Mouse (Mus musculus) retina, postnatal 1 day (tissue): ENCODE data around the gene Zfp688.
"Not testable (repeated sequence)": the region's sequence is repeated elsewhere in the genome, so short reads cannot be mapped to it uniquely, and the experiment has no call there.

ENCODE experiments used
- DNase-seq: peaks from one replicate; pipeline ENCODE4 v3.0.0-alpha.2; 2012

The Zfp688 gene

GRCm38 (mm10) chr7:127406002-127406987 lies 15.6 kb downstream of the Zfp688 start, which contains the start of gene Zfp764:
TSS of gene Zfp764 (minus strand) at chr7:127406822.
- peak; percentile 95 for DNase-seq

DNA sequence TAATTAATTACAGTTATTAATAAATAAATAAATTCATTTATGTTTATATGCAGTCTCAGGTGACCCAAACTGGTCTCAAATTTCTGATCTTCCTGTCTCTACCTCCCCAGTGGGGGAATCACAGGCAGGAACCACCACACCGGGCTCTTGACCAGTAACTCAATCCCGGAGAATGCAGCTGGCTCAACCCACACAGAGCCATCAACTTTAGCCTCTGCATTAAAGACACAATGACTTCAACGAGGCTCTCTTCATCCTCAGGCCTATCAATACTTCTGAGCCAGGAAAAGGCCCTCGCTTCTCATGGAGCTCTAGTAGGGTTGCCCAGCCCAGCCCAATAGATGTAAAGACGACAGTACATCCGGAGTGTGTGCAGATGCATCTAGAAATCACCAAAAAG lies 17.8 kb downstream of the Zfp688 start:
- not testable (repeated sequence) for DNase-seq

DNA sequence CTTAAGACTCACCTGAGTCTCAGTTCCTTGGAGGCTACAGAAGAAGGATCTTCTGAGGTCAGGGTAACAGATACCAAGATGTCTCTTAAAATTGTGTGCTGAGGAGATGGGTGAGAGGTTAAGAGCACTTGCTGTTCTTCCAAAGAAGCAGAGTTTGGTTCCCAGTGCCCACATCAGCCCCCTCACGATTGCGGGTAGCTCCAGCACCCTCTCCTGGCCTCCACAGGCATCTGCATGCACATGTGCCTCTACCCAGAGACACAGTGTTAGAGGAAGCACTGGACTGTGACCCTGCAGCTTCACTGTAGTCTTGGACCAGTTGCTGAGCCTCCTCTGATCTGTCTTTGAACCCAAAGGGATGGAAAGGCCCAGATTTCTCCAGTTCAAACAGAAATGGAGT lies 18.9 kb downstream of the Zfp688 start:
- DNase-seq, result no peak

GRCm38 (mm10) chr7:127400355-127400754 lies 21.5 kb downstream of the Zfp688 start:
- DNase-seq, result peak; percentile 1

DNA sequence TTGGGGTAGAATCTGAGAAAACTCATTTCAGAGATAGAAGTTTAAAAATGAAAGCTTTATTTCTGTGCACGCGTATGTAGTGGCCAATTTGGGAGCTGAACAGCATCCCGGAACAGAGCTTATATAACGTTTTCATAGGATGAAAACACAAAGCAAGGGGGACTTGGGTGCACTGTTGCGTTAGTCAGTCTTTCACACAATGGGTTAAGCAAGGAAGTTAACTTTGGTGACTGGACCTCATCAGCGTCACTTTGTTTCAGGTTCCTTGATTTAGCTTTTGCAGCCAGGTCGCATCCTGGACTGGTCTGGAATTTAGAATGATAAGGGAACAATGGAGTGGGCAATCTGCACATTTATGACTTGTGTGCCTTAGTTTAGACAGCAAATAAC lies 27.9 kb downstream of the Zfp688 start:
- no peak for DNase-seq

DNA sequence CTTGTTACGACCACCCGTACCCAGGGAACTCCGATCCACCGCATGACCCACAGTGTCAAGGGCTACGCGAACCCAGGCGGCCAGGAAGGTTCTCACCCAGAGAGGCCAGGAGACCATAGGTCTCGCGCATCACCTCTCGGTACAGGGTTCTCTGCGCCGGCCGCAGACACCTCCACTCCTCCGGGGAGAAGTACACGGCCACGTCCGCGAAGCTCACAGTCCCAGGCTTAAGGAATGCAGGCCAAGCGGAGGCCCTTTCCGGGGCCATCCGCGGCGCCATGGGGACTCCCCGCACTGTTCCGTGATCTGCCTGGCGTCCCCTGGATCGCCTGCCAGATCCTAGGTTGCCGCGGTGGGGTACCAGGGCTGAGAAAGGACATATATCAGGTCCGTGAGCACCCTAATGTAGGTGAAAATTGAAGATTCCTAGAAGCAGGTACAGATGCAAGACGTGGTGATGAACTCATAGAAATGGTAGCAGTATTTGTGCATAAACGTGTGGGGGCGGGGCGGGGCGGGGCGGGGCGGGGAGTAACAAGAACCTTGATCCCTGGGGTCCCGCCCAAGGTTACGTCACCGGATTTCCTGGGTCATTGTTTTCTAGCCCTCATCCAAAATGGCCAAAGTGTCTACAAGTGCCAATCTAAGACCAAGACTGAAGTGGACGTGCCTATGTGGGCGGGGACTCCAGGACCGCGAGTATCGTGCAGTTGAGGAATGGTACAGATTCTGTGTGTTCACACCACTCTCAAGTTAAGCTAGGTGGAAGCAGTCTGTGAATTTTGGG lies 28.5 kb downstream of the Zfp688 start, which contains the start of gene E430018J23Rik:
TSS of gene E430018J23Rik (minus strand) at position 473 of the 787 bp plus-strand sequence.
- peak; percentile 99 for DNase-seq

DNA sequence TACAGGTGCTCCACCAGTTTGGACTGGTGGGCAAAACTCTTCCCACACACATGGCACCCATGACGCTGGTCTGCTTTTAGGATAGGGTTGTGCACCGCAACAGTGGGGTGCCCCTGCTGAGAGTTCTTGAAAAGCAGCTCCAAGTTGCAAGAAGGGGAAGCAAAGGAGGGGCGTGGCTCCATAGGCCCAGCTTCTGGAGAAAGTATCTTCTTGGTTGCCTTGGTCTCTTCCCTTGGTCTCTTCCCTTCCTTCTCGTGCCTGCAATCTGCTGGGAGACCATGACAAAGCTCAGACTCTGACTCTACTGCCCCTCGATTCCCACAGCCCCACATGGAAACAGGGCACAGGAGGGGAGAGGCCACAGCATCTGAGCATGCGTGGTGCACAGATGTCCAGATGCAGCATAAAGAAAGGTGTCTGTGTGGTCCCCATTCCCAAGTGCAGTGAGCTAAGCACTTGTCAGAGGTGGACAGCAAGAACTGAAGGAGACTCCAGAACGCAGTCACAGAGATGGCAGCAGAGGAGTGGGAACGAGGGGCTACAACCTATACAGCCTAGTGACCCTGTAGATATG lies 29.5 kb downstream of the Zfp688 start:
- no peak for DNase-seq

GRCm38 (mm10) chr7:127391538-127391937 lies 30.3 kb downstream of the Zfp688 start:
- no peak for DNase-seq

GRCm38 (mm10) chr7:127390306-127390705 lies 31.6 kb downstream of the Zfp688 start:
- DNase-seq, result no peak

DNA sequence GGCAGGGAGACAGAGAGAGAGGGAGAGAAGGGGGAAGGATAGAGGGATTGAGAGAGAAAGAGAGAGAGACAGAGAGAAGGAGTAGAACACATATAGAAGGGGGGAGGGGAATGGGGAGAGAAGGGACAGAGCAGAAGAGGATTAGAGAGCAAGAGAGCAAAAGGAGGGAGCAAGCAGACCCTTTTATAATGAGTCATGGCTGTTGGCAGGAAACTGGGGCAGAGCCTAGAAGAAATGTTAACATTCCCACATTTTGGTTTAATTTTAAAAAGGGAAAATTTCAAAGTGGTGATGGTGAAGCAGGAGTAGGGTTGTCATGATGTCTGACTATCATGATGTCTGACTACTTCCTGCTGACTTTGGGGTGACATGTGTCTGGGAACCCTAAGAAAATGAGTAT lies 33.7 kb downstream of the Zfp688 start:
- not testable (repeated sequence) for DNase-seq

- peak; percentile 95 for DNase-seq
These were observed 35.1 kb downstream of the Zfp688 start, which contains the start of gene 9130019O22Rik for GRCm38 (mm10) chr7:127386641-127387392. TSS of gene 9130019O22Rik (minus strand) at chr7:127387166.

DNA sequence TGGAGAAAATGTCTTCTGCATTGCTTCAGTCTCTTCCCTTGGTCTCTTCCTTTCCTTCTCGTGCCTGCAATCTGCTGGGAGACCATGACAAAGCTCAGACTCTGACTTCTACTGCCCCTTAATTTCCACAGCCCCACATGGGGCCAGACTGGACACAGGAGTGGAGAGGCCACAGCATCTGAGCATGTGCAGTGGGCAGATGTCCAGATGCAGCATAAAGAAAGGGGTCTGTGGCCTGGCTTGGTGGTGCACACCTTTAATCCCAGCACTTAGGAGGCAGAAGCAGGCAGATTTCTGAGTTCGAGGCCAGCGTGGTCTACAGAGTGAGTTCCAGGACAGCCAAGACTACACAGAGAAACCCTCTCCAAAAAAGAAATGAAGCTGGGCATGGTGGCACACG lies 36.3 kb downstream of the Zfp688 start:
- not testable (repeated sequence) for DNase-seq

- DNase-seq, result no peak
These were observed 43.5 kb downstream of the Zfp688 start for GRCm38 (mm10) chr7:127378310-127378921.

GRCm38 (mm10) chr7:127375271-127376245 lies 46.3 kb downstream of the Zfp688 start, which contains the start of gene Zfp747:
TSS of gene Zfp747 (minus strand) at chr7:127376050.
- peak; percentile 96 for DNase-seq

DNA sequence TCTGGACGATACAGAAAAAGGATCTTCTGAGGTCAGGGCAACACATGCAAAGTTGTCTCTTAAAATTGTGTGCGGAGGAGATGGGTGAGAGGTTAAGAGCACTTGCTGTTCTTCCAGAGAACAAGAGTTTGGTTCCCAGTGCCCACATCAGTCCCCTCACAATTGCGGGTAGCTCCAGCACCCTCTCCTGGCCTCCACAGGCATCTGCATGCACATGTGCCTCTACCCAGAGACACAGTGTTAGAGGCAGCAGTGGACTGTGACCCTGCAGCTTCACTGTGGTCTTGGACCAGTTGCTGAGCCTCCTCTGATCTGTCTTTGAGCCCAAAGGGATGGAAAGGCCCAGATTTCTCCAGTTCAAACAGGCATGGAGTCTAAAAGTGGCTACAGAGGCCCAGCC lies 50.0 kb downstream of the Zfp688 start:
- DNase-seq, result not testable (repeated sequence)

GRCm38 (mm10) chr7:127371213-127371612 lies 50.7 kb downstream of the Zfp688 start:
- DNase-seq, result no peak
